Mouse (Mus musculus) fat pad, adult 2 months (tissue): ENCODE data around the gene Tmem208.

Source experiments
- DNase-seq: peaks from one replicate; pipeline ENCODE4 v3.0.0-alpha.2; 2011; ENCODE audit warnings: low read depth, low spot score; ENCODE audit errors: extremely low read depth

Tmem208 gene

DNA sequence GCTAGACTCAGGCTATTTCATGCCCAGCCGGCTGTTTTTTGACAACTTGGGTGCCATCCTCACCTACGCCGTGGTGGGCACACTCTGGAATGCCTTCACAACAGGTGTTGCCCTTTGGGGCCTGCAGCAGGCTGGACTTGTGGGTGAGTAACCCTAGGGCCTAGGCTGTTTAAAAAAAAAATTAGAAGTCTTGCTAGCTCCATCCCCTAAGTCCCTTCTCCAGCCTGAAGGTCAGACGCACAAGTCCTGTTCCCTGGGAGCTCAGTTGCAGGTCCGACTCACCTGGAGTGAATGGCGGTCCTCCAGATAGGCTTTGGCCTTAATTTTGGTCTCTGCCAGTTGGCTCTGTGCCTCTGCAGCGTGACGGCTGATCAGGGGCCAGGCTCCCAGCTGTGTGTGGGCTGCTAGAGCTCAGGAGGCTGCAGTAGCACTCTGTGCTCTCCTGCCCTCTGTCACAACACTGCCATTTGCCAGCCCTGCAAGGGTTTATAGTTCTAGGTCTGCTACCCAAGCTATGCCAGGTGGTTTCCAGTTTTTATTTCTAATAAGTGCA lies 27.5 kb downstream of the Tmem208 start:
- peak; percentile 47 for DNase-seq

DNA sequence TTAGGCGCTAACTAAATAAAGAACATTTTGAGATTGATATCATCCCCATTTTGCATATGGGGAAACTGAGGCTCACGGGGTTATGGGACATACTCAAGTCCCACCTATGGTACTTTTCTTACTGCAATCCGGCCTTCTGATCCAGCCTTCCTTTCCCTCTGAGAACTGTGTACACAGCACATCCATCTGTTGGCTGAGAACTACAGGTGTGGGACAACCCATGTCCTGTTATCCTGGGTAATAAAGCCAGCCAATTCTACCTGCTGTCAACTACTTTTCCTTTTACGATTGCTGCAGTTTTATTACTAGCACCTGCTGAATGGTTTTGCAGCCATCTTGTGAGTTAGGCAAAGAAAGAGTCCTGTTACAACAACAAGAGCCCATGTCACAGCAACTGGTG lies 28.4 kb downstream of the Tmem208 start:
- DNase-seq = no peak

DNA sequence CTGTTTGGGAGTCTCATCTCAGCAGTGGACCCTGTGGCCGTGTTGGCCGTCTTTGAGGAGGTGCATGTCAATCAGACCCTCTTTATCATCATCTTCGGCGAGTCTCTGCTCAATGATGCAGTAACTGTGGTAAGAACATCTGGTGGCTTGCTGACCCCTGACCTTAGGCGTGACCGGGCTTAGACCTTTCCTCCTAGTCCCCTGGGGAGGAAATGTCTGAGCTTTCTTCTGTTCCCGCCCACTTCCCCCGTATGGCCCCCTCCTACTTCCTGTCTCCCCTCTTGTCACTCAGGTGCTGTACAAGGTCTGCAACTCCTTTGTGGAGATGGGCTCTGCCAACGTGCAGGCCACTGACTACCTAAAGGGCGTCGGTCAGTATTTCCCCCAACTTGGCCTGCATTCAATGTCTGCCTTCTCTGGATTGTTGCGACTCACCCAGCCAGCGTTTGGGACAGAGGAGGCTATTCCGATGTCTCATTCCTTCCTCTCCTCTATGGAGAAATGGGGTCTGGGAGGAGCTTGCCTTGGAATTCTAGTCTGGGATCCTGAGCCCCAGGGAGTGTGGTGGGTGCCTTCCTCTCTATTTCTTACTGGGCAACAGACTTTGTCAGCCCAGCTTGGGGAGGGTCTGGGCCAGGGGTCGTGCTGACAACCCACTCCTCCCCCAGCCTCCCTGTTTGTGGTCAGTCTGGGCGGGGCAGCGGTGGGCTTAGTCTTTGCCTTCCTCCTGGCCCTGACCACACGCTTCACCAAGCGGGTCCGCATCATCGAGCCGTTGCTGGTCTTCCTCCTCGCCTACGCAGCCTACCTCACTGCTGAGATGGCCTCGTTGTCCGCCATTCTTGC lies 29.2 kb downstream of the Tmem208 start:
- no peak for DNase-seq

GRCm38 (mm10) chr8:105356681-105357080 lies 30.5 kb downstream of the Tmem208 start:
- DNase-seq = no peak

GRCm38 (mm10) chr8:105359208-105359607 lies 33.1 kb downstream of the Tmem208 start:
- no peak for DNase-seq

DNA sequence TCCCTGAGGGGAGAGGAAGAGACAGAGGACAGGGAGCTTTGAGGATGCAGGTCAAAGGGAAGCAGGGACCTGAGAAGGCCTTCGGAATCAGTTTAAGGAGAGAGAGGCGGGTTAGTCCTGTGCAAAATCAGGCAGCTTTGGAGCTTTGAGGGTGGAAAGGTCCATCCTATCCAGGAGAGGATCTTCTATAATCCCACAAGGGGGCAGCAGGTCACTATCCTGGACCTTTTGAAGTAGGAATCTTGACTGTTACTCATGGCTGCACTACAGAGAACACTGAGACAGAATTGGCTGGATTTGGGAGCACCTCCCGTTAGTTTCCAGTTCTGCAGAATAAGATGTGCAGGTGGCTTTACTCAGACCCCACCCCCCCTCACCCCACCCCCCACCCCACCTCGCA lies 33.5 kb downstream of the Tmem208 start:
- no peak for DNase-seq

GRCm38 (mm10) chr8:105361751-105362702 lies 35.9 kb downstream of the Tmem208 start:
- DNase-seq = no peak

DNA sequence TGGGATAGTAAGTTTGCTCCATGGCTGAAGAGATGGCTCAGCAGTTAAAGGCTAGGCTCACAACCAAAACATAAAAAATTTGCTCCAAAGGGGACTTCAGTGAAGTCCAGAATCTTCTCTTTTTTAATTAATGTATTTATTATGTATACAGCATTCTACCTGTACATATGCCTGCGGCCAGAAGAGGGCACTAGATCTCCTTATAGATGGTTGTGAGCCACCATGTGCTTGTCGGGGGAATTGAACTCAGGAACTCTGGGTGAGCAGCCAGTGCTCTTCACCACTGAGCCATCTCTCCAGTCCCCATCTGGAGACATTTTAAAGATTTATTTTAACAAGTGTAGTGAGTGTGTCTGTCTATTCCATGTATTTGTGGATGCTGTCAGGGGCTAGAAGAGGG lies 41.0 kb downstream of the Tmem208 start:
- no peak for DNase-seq

GRCm38 (mm10) chr8:105372473-105372872 lies 46.3 kb downstream of the Tmem208 start:
- DNase-seq = no peak

DNA sequence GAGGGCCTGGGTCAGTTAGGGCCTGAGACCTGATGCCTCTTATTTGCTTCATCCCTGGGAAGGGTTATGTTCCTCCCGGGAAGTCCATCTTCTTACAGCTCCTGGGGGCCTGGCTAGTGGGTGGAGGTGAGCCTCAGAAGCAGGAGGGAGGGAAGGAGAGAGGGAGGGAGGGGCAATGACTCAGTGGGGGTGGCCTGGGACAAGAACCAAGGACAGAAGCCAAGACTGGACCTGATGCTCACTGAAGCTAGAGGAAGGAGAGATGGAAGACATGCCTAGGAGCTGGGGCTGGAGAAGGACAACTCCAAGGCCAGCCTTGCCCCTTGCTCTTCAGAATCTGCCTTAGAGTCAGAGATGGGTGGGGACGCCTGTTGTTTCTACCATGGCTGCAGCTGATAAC lies 46.9 kb downstream of the Tmem208 start, which contains the start of gene Plekhg4:
TSS of gene Plekhg4 (plus strand) at position 243 of the 400 bp plus-strand sequence.
- no peak for DNase-seq

GRCm38 (mm10) chr8:105374513-105374966 lies 48.4 kb downstream of the Tmem208 start:
- DNase-seq = no peak

- DNase-seq = no peak
These were observed 52.5 kb downstream of the Tmem208 start for GRCm38 (mm10) chr8:105378673-105379072.

- DNase-seq = no peak
These were observed 54.2 kb downstream of the Tmem208 start for GRCm38 (mm10) chr8:105380308-105380707.

DNA sequence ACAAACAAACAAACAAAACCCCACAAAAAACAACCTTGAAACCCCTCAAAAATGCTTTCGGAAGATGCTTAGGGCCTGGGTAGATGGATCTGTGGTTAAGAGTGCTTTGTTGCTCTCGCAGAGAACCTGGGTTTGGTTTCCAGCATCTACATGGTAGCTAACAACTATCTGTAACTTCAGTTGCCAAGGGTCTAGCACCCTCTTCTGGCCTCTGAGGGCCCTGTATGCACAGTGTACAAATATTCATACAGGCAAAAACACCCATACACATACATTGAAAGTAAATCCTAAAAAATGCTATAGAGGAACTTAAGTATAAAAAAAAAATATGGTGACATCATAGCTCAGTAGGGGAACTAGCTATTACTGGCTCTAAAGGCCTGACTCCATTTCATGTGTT lies 57.9 kb downstream of the Tmem208 start:
- DNase-seq = no peak
